Mouse (Mus musculus) heart, embryonic 13.5 days (tissue): ENCODE measurements around the gene Lzic. TPM values are rescaled to one million over a fixed set of nuclear protein-coding genes. Genes with fewer than 3 reads are reported as not detected.
A peak's percentile ranks its signal among the peaks of the same experiment; 100 is the strongest.

Source experiments
- ATAC-seq: fragments of 200-750 bp; cut with Nextera tagmentation; 2 replicates; pipeline ENCODE4 v1.8.0; 2017; ENCODE audit warnings: moderate TSS enrichment; ENCODE audit not compliant: insufficient number of reproducible peaks, low FRiP score, low TSS enrichment; ENCODE audit errors: extremely low read depth
- H3K27ac ChIP-seq: fragments of 300-500 bp; sonication (generic); replicated peaks from 2 replicates; pipeline ENCODE4 v1.5.1; 2015; ENCODE audit warnings: moderate library complexity, mild to moderate bottlenecking, inconsistent platforms
- H3K27me3 ChIP-seq: fragments of 300-500 bp; sonication (generic); replicated peaks from 2 replicates; pipeline ENCODE4 v1.6.1; 2015; ENCODE audit warnings: mild to moderate bottlenecking, inconsistent platforms
- H3K36me3 ChIP-seq: fragments of 300-500 bp; sonication (generic); 2 replicates; pipeline ENCODE4 v1.6.1; 2015; ENCODE audit warnings: mild to moderate bottlenecking, inconsistent platforms
- H3K4me1 ChIP-seq: fragments of 300-500 bp; sonication (generic); 2 replicates; pipeline ENCODE4 v1.6.1; 2015; ENCODE audit warnings: inconsistent platforms
- H3K4me2 ChIP-seq: fragments of 300-500 bp; sonication (generic); 2 replicates; pipeline ENCODE4 v1.6.1; 2015; ENCODE audit warnings: inconsistent platforms, mild to moderate bottlenecking, moderate library complexity
- H3K4me3 ChIP-seq: fragments of 300-500 bp; sonication (generic); 2 replicates; pipeline ENCODE4 v1.5.1; 2015; ENCODE audit warnings: moderate library complexity, mild to moderate bottlenecking, inconsistent platforms
- H3K9ac ChIP-seq: fragments of 300-500 bp; sonication (generic); 2 replicates; pipeline ENCODE4 v1.6.1; 2015; ENCODE audit warnings: inconsistent platforms, mild to moderate bottlenecking, moderate library complexity
- H3K9me3 ChIP-seq: fragments of 300-500 bp; sonication (generic); 2 replicates; pipeline ENCODE4 v1.6.1; 2016; ENCODE audit warnings: inconsistent platforms
- WGBS: fragments of 180-500 bp; shearing (Covaris S2); methylation state at CpG from one replicate; pipeline ENCODE4 v1.1.7; 2015; ENCODE audit warnings: mixed read lengths; 5-methylcytosine and 5-hydroxymethylcytosine counted together
- microRNA-seq: library from miRNA; unstranded; fragments of <30 nt; microRNA quantifications from one replicate; pipeline ENCODE4, GENCODE M21; 2016
- polyA plus RNA-seq: library from polyadenylated mRNA; unstranded; fragments of >200 nt; fragmentation: Nextera tagmentation; extraction: Ambion mirVana; gene quantifications from 2 replicates; pipeline ENCODE4 v1.2.1, GENCODE M21; 2015

The Lzic gene
- polyA plus RNA-seq, 1 experiment from 2014 or later: 28.5 TPM

DNA sequence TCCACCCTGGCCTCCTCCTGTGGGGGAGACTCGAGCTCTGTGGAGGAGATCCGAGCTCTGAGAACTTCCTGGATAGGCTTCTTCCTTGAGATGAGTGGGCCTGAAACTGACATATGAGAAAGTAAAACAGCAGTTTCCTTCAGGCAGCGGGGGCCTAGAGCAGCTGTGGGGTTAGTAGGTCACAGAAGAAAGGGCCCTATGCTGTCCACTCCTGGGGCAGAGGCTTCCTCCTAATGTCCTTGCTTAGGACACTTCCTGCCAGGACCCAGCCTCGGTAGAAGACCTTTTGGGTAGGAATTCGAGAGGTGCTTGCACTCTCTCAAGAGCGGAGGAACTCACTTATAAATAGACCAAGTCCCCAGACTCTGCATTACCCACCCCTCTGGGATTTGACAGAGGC lies 44.7 kb downstream of the Lzic start:
- Histone ChIP-seq H3K27me3 (no peaks in the 10 kb centered on the region), H3K36me3 (no peaks in the 10 kb centered on the region), H3K27ac (peak overlapping the region; percentile 48), H3K4me3 (no peak overlapping the region), H3K4me2 (no peak overlapping the region), H3K4me1 (peaks cover 54% of the 10 kb centered on the region), H3K9ac (no peak overlapping the region), H3K9me3 (no peaks in the 10 kb centered on the region)
- no peak for ATAC-seq
- WGBS: 42% methylated on average over 6 of the region's 6 CpGs

DNA sequence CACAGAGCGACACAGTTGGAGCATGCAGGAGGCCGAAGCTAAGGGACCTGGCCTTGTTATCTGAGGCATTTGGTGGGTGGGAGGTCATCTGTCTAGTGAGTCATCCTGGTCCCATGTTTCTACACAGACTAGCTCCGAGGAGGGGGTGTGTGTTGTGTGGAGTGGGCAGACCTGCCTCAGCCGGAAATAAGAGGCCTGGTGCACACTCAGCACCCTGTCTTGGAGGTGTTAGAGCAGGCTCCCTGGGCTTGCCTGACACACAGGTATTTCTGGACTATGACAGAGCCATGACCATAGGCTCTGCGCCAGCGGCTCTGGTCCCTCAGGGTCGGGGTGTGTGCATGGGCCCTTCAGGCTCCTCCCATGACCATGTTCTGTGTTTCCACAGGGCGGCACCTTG lies 54.4 kb downstream of the Lzic start:
- peaks cover 47% of the 10 kb centered on the region for H3K4me1 ChIP-seq
- ATAC-seq: peak; percentile 69; the same call in 1 of the 2 replicates
- H3K9me3 ChIP-seq: no peaks in the 10 kb centered on the region
- no peaks in the 10 kb centered on the region for H3K27me3 ChIP-seq
- no peaks in the 10 kb centered on the region for H3K36me3 ChIP-seq
- H3K27ac ChIP-seq: peak overlapping the region; percentile 80
- H3K4me2 ChIP-seq: peak overlapping the region; percentile 2
- 0 out of 2 replicates have a peak overlapping the region, but pooled peaks have one; percentile 17 for H3K9ac ChIP-seq
- H3K4me3 ChIP-seq: no peak overlapping the region
- 26% methylated on average over 8 of the region's 8 CpGs for WGBS

DNA sequence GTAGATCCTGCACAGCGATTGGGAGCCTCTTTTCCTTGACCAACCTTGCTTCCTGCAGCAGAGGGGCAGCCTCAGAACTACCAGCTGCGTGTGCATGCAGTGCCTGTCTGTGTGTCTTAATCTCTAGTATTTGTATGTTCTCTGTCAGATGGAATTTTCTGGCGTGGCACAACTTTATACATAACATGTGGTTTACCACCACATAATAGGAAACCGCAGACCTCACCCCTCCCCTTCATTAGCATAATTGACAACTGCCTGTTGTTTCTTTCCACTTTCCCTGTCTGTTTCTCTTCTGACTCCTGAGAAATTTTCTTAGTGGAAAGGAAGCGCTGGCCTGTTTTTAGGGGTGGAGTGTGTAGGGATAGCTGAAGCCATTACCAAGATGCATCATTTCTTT lies 56.9 kb downstream of the Lzic start:
- H3K9ac ChIP-seq: 0 out of 2 replicates have a peak overlapping the region, but pooled peaks have one; percentile 12
- H3K4me1 ChIP-seq: peaks cover 47% of the 10 kb centered on the region
- H3K27me3 ChIP-seq: no peaks in the 10 kb centered on the region
- peaks cover 16% of the 10 kb centered on the region for H3K36me3 ChIP-seq
- no peaks in the 10 kb centered on the region for H3K9me3 ChIP-seq
- WGBS: 53% methylated on average over 5 of the region's 5 CpGs
- H3K4me2 ChIP-seq: no peak overlapping the region
- no peak overlapping the region for H3K27ac ChIP-seq
- ATAC-seq: no peak
- H3K4me3 ChIP-seq: no peak overlapping the region

DNA sequence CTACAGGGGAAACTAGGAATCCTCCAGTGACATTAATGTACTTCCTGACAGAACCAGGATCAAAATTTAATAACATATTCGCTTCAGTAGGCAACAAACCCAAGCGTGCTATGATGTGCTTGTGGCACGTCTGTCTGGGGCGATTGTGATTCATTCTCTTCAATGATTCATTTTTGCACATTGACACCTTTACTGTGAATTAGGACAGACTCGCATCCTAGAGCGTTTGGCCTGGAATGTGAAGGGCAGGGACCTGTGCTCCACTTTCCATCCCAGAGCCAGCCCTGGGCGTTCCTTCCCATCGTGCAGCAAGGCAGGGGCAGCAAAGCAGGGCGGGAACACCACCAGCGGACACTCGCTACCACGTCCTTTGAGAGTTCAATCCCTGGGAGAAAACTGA lies 57.4 kb downstream of the Lzic start:
- Histone ChIP-seq H3K9me3 (no peaks in the 10 kb centered on the region), H3K4me2 (no peak overlapping the region), H3K36me3 (peaks cover 21% of the 10 kb centered on the region), H3K27me3 (no peaks in the 10 kb centered on the region), H3K27ac (no peak overlapping the region), H3K4me1 (peaks cover 45% of the 10 kb centered on the region), H3K9ac (no peak overlapping the region), H3K4me3 (no peak overlapping the region)
- ATAC-seq: no peak
- WGBS: 78% methylated on average over 12 of the region's 12 CpGs

DNA sequence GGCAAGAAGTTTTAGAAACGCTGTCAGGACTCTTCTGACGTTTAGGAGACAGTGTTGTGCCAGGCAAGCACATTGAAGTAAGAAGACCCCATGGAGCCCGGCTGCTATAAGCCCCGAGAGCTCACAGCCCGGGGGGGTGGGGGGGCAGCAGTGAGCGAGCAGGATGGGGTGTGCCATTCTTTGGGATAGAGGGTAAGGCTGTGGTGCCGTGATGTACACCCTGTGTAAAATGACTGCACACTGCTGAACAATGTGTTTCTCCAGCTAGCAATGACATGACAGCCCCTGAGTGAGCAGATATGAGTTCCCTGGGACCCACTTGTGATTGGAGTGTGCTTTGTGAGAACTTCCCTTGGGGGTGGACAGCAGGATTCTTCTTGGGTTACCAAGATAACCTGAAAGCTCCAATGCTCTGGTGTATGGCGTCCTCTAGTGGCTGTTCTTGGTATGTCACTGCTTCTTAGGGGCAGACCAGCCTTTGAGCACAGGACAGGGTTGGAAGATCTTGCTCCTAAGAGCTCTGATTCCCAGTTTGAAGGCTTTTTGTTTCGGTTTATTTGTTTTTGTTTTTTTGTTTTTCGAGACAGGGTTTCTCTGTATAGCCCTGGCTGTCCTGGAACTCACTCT lies 58.0 kb downstream of the Lzic start:
- WGBS: 45% methylated on average over 10 of the region's 10 CpGs
- H3K9me3 ChIP-seq: no peaks in the 10 kb centered on the region
- no peak overlapping the region for H3K9ac ChIP-seq
- ATAC-seq: no peak
- H3K4me3 ChIP-seq: no peak overlapping the region
- H3K36me3 ChIP-seq: peaks cover 26% of the 10 kb centered on the region
- peaks cover 39% of the 10 kb centered on the region for H3K4me1 ChIP-seq
- H3K4me2 ChIP-seq: no peak overlapping the region
- no peaks in the 10 kb centered on the region for H3K27me3 ChIP-seq
- H3K27ac ChIP-seq: no peak overlapping the region

DNA sequence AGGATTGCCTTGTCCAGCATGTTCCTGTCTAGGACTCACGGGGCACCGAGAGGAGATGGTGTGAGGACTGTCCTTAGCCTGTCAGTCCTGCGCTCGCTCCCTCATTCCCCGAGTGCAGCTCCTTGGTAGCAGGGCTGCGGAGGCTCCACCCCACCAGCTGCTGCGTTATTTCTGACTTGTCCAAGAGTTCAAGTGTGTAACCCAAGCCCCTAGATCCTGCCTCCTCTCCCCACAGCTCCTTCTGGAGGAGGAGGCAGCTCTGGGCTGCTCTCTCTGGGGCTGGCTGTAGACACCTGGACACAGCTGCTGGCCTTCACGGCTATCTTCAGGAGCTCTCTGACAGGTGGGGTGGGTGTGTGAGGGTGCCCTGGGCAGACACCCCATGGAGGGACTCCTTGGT lies 59.9 kb downstream of the Lzic start:
- Histone ChIP-seq H3K9ac (no peak overlapping the region), H3K27me3 (no peaks in the 10 kb centered on the region), H3K4me2 (no peak overlapping the region), H3K36me3 (peaks cover 30% of the 10 kb centered on the region), H3K4me3 (no peak overlapping the region), H3K9me3 (no peaks in the 10 kb centered on the region), H3K27ac (no peak overlapping the region), H3K4me1 (peaks cover 20% of the 10 kb centered on the region)
- ATAC-seq: no peak
- WGBS: 73% methylated on average over 8 of the region's 8 CpGs

Small RNAs within 50 kb of the gene (microRNA-seq; reads per million reads assigned to microRNA genes)
- gene Mir5616: not detected

Other genes starting within 250 kb of the Lzic start
- gene Kif1b, start 177.5 kb upstream of the Lzic start, polyA plus RNA-seq: 37.8 and 39.9 TPM in 2 replicates
- 29.9 and 32.3 TPM in 2 replicates for gene Ube4b, start 58.5 kb upstream of the Lzic start, polyA plus RNA-seq
- gene Rbp7, start 30.3 kb upstream of the Lzic start, polyA plus RNA-seq: 3.6 and 3.9 TPM in 2 replicates
- gene Tmem274, start 7.9 kb upstream of the Lzic start, polyA plus RNA-seq: 0.51 TPM in 1 of 2 replicates, not detected in the other
- gene Nmnat1, start within 50 bp of the Lzic start, polyA plus RNA-seq: 11.1 and 11.9 TPM in 2 replicates
- gene Ctnnbip1, start 33.0 kb downstream of the Lzic start, polyA plus RNA-seq: 33.4 and 36.2 TPM in 2 replicates
- gene Clstn1, start 101.2 kb downstream of the Lzic start, polyA plus RNA-seq: 9.2 and 13.6 TPM in 2 replicates
- 3.0 and 3.1 TPM in 2 replicates for gene Pik3cd, start 217.3 kb downstream of the Lzic start, polyA plus RNA-seq